Mouse (Mus musculus) urinary bladder, postnatal 10 days (tissue): ENCODE results near the gene Dennd2a.
A peak's percentile ranks its signal among the peaks of the same experiment; 100 is the strongest.
"Not testable (repeated sequence)": the region's sequence is repeated elsewhere in the genome, so short reads cannot be mapped to it uniquely, and the experiment has no call there.

Source experiments
- DNase-seq: peaks from one replicate; pipeline ENCODE4 v3.0.0; 2022; ENCODE audit warnings: low spot score

Gene Dennd2a

DNA sequence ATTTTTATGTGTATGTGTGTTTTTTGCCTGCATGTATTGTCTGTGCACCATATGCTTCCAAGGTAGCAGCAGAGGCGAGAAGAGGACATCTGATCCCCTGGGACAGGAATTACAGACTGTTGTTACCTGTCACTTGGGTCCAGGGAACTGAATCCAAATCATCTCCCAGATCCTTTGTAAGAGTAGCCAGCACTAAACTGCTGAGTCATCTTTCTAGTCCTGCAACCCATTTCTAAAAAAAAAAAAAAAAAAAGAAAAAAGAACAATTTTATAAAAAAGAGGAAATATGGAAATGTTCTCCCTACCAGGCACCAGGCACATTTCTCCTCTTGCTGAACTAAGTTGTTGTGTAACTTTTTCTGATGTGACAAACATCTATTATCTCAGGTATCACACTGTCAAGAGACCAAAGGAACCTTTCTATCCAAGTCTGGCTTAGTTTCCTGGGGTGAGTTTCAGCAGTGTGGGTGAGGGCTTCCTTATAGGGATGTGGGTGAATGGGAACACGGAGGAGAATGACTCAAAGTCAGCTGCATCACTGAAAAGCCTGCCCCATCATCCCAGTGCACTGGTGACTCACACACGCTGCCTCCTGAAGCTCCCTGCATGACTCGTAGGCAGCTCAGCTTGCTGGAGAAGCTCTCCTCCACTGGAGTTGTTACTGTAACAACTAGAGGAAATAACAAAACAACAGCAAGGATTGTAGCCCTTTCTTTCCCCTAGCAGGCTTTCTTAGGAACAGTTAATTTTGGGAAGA is 110.1 kb downstream of the Dennd2a start:
- no peak for DNase-seq

DNA sequence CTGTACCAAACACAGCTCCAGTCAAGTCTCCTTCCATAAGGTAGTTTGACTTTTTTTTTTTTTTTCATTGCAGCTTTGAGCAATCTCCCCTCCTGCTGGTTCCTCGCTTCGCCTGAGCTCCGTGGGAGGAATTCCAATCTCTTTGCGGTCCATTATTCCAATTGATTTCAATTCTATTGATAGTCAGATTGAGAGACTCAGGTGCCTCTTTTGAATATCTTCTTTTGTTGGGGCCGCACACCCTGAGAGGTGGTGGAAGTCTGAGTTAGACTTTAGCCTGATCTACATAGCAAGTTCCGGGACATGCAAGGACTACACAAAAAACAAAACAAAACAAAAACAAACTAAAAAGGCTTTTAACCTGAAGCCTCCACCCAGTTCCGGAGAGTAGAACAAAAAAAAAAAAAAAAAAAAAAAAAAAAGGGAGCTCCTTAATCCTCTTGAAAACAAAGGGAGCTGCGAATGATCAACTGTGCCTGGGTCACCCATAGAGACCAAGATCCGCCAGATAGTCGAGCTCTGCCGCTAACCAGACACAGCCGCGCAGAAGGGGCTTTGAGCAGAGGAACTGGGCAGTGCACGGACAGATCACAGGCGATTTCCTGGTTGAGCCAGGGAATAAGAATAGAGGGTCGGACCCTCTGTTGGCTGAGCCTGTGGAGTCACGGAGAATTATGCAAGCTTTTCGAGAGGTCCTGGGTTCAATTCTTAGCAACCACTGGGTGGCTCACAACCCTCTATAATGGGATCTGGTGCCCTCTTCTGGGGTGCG is 111.7 kb downstream of the Dennd2a start:
- DNase-seq, result no peak

DNA sequence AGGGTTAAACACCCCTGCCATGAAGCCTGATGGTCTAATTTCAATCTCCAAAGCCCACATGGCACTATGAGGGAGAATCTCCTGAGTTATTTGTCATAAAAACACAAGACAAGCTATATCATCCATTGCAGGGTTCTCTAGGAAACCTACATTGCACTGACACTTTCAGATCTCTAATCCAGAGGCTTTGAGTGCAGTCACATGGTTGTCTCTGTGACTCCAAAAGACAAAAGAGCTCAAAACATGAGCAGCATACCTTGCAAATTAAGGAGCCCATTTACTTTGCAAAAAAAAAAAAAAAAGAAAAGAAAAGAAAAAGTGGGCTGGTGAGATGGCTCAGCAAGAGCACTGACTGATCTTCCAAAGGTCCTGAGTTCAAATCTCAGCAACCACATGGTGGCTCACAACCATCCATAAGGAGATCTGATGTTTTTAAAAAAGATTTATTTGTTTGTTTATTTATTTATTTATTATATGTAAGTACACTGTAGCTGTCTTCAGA is 114.8 kb downstream of the Dennd2a start:
- no peak for DNase-seq

DNA sequence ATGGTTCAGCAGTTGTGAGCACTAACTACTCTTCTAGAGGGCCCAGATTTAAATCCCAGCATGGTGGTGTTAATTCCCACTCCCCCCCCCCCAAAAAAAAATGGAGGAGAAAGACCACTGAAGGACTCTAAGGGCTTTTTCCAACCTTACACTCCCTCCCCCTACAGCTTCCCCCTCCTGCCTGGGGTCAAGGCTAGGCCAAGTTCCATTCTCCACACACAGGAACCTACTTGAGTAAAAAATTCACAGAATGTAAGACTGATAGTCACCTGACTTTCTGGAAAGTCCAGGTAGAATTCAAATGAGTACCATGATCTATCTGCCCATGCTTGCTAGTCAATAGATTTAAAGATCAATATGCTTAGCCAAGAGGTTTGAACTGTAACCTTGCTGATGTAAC is 117.5 kb downstream of the Dennd2a start:
- no peak for DNase-seq

DNA sequence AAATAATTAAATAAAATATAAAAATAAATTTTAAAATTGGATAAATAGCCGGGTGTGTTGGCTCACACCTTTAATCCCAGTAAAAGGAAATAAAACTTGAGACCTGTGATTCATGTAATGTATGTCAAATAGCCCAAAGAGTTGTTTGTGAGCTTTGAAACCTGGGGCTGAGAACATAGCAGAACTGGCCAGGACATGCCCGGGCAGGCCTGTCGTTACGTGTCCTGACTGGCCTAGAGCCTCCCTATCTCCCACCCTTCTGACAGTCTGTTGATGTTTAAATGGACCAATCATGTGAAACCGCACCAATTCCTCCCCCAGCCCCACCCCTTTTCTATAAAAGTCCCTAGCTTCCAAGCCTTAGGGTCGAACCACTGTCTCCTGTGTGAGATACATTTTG is 120.1 kb downstream of the Dennd2a start:
- DNase-seq, result not testable (repeated sequence)

DNA sequence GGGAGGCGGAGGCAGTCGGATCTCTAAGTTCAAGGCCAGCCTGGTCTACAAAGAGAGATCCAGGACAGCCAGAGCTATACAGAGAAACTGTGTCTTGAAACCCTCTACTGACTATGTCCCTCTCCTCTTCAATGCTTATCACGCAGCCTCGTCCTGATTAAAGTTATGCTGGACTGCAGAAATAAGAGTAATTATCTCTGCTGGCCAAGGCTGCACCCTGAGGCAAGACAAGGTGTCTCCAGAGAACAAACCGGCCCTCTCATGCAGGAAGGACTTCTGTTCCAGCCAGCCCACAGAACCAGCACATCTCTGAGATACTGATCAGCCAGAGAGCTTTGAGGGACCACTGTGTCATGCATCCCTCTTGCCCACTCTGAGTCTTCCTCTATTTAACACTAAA is 121.8 kb downstream of the Dennd2a start:
- DNase-seq, result no peak

DNA sequence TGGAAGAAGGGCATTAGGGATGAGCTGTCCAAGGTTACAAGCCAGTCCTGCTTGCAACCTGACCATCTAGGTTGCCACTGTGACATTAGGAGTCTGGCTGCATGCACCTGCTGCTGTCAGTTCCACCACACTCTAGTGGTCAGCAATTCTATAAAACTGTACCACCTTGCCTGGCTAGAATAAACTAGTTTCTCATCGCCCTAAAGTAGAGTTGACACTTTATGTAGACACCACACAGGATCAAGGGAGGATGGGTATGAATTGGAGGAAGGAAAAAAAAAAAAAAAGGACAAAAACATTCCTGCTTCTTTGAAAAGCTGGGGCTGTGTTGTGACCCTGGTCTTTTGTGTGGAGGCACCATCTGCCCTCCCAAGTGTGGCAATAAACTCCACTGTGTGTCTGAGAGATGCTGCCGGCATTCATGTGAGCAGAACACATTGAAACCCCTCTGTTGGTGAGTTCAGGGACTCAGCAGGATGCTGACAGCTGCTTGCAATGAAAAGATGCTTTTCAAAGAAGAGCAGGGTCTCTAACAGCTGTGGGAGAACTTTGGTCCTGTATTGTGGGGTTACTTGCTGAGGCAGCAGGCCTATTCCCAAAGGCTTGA is 122.7 kb downstream of the Dennd2a start:
- DNase-seq, result no peak

DNA sequence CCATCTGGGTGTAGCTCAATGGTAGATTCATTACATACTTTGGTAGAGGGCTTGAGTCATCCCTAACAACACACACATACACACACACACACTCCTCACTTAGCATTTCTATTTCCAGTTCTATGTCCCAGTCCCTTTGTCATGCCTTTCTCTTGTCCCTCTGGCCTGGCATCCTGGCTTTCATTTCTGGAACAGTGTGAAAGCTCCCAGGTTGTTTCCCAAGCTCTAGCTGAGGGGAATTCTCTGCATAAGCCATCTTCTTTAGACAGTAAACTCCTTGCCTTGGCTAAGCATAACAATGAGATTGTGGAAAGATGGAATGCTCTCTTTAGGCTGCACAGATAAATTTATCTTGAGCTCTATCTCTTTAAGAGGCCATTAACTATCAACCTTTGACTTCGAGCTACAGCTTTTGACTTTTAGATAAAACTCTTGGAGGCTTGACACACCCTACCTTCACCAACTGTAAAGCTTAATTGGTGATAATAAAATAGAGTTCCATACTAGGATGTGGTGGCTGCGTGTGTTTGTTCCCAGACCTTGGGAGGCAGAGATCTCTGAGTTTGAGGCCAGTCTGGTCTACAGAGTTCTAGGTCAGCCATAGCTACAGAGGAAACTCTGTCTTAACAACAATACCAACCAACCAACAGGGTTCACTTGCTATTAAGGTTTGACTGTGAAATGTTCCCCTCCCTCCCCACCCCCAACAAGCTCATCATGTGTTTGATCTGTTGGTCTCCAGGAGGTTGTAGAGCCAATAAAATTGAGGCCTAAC is 123.4 kb downstream of the Dennd2a start:
- no peak for DNase-seq

DNA sequence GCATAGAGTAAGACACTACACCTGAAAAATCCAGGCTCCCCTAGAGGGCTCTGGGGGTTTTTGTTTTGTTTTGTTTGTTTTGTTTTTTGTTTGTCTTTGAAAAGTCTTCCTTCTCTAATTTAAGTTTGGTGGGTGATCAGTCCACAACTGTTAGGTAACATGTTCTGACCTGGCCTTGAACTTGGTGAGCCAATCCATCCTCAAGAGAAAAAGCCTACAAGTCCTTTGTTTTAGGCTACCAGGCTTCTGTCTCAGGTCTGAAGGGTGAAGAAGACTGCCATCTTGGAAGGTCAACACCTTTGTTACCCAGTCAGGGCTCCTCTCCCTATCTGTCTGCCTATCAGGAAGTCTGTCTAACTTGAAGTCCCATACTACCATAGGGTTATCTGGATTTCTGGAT is 124.0 kb downstream of the Dennd2a start:
- DNase-seq, result no peak

DNA sequence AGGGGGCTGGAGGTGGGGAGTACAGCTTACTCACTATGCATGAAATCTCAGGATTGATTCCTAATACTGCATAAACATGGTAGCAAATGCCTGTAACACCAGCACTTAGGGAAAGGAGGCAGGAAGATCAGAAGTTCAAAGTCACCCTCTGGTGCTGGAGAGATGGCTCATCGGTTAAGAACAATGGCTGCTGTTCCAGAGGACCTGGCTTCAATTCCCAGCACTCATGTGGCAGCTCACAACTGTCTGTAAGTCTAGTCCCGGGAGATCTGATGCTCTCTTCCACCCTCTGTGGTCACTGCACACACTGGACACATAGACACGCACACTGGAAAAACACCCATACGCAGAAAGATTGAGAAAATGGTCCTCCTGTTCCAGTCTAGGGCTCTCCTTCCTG is 124.5 kb downstream of the Dennd2a start:
- DNase-seq, result no peak

DNA sequence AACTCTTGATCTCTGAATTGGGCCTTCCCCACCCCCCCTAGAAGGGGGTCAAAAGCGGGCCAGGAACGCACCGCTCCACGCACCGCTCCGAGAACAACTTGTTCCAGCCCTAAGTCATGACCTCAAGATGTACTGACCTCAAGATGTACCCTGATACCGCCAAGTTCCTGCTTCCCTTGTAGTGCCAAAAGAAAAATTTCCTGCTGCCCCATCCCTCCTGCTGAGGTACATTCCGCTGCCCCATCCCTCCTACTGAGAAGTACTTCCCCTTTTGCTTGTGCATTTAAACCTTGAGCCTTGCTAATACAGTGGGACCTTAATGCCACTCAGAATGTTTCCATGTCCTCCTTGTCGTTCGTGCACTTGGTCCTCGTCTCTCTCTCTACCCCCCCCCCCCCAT is 126.9 kb downstream of the Dennd2a start:
- DNase-seq, result no peak

DNA sequence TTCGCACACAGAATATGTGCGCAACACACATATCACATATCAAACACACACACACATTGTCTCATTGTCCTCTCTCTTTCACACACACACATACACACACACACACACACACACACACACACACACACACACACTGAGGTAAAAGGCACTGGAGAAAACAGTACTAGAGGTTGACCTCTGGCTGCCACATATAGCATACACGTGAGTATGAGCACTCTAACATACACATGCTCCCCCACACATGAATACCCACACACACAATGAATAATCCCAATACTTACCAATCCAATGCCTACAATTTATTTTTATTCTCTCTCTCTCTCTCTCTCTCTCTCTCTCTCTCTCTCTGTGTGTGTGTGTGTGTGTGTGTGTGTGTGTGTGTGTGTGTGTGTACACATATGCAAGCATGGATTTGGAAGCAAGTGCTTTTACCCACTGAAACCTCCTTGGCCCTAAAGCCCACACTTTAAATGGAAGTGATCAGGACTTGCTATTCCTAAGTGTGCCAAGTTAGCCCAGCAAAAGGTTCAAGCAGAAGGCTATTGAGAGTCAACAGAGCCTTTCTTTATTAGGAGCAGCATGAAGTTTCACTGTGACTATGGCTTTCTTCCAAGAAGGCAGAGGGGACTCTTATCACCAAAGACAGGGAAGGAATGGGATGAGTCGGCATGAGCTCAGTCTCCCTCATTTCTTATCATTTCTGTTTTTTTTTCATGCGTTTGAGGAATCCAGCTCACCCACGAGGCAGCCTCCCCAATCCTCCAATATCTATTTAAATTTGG is 128.5 kb downstream of the Dennd2a start:
- DNase-seq, result no peak

DNA sequence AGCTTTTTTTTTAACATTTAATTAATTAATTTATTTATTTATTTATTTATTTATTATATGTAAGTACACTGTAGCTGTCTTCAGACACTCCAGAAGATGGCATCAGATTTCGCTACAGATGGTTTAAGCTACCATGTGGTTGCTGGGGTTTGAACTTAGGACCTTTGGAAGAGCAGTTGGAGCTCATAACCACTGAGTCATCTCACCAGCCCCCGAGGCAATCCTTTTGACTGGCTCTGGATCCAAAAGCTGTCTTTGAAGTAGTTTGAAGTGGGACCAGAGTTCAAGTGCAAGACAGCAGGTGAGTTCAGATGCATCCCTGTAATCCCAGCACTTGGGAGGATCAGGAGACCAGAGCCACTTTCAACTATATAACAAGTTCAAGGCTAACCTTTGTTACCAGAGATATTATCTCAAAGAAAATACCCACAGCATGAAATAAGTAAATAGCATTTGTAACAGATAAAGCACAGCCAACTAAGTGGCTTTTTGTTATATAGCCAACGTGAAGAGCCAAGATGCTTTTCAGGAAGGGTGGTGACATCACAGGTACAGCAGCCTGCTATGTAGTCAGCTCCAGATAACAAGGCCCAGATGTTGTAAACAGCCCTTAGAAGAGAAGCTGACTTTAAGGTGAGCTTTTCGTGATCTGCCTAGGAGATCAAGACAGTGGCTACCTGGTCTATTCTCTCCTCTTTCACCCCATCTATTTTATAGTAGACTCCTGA is 130.2 kb downstream of the Dennd2a start:
- DNase-seq, result no peak

DNA sequence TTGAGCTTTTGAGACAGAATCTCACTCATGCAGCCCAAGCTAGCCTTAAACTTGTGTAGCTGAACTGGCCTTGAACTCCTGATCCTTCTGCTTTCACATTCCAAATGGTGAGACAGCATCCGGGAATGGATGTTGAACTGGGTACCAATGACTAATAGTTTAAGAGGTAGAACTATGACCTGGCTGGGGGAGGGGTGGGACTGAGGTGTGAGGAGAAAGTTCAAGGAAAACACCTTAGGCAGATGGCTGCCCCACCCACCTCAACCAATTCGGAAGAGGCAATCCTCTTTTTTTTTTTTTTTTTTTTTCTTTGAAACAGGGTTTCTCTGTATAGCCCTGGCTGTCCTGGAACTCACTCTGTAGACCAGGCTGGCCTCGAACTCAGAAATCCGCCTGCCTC is 130.9 kb downstream of the Dennd2a start:
- no peak for DNase-seq

DNA sequence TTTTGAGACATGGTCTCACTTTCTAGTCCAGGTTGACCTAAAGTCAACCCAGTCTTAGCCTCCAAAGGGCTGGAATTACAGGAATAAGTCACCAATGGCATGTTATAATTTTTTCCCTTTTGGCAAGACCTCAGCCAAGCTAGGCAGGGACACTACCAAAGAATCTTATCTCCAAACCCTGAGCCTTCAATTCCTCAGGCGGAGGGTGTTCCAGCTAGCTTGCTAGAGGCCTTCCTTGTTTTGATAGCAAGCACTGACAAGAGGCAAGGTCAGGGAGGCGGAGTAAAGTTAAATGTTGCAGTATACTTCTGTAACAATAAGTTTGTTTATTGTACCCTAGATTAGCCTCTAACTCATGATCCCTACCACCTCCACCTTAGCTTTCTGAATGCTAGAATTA is 132.5 kb downstream of the Dennd2a start:
- no peak for DNase-seq

DNA sequence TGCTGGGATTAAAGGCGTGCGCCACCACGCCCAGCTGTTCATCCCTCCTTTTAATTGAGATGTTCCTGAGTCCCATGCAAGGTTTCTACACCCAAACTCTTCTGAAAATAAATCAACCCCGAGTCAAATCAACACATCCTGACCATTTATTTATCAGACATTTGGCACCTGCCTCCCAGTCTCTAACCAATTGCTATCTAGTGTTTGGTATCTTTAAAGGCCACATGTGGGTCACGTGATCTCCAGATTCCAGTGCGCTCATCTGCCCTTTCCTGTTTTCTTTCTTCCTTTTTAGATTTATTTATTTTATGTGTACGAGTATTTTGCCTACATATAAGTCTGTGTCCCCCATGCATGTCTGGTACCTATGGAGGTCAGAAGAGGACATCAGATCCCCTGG is 134.0 kb downstream of the Dennd2a start:
- no peak for DNase-seq

DNA sequence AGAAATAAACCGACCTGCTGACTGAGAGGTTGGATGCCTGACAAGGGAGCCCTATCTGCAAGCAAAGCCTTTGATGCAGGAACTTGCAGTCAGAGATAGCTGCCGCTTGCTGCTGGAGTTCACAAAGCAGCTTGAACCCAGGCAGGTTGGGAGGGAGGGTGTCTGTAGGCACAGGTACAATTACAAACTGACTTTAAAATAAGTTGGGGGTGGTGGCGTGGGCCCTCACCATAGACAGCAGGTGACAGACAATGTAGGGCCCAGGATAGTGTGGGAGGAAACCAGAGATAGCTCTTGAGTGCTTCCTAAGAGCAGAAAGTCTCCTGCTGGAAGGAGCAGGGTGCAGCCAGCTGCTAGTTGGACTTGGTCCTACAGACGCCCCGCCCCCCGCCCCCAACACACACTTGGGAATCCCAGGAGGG is 134.5 kb downstream of the Dennd2a start:
- no peak for DNase-seq

DNA sequence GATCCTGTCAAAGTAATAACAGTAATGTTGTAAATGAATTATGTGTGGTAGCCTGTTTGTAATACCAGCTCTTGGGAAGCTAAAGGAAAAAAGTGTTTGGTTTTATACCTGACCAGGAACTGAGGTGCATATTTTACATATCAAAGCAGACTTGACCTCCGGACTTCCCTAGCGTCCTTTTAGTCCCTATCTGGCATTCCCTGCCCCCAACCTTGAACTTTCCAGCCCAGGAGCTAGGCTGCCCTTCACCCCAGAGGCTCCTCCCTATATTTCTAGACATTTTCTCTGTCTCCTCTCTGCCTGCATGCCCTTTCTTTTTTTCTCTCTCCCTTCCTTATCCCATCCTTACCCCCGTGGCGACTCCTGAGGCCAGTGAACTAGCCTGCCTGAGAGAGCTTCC is 136.8 kb downstream of the Dennd2a start:
- no peak for DNase-seq

DNA sequence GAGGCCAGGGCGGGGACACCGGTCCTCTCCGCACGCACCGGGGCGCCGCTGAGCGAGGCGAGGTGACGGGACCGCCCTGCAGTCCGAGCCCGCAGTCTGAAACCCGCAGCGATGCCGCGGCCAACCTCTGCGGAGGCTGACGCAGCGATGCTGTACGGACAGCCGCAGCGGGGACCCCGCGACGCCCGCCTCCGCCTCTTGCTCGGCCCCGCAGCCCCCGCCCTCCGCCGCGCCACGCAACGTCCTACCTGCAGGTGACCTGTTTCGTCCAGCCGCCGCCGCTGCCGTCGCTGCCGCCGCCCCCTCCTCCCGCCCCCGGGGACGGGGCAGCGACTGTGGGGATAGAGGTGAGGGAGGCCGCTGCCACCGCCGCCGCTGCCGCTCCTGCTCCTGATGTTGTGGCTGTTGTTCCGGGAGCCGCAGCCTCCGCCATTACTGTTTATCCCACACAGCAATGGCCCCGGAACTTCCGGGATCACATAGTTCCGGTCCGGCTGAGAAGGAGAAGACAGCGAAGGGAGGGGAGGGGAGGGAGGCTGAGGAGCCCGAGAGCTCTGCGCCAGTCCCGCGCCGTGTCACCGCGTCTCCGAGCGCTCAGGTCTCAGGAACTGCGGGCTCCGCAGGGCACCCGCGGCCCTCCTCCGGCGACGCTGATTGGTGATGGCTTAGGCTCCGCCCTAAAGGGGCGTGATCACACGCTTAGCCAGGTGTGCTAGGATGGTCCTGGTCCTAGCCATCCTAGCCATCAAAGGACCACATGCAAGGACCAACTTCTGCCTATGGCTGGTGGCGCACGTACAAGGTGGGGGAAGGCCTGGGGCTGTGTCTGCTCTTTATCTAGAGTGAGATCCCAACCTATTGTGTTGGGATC is 137.6 kb downstream of the Dennd2a start, which contains the start of gene Mkrn1:
Mkrn1 (minus strand) TSS at position 612 of the 871 bp plus-strand sequence.
- DNase-seq, result peak; percentile 18
